Mouse (Mus musculus) heart, adult 2 months (tissue): ENCODE measurements around the gene Prex1. TPM values are rescaled to one million over a fixed set of nuclear protein-coding genes. Genes with fewer than 3 reads are reported as not detected.

Source experiments
- DNase-seq, 2 experiments: peaks; one replicate each; pipeline ENCODE4 v3.0.0; 2021
- H3K27ac ChIP-seq: fragments of 200-600 bp; 2 replicates; pipeline ENCODE4 v1.8.1; 2022
- H3K27me3 ChIP-seq: fragments of 200-500 bp; 2 replicates; pipeline ENCODE4 v1.6.1; 2012; ENCODE audit warnings: mild to moderate bottlenecking, low read length, inconsistent platforms, mixed read lengths; ENCODE audit not compliant: control insufficient read depth, insufficient read depth
- H3K36me3 ChIP-seq: fragments of 200-500 bp; 2 replicates; pipeline ENCODE4 v1.6.1; 2012; ENCODE audit warnings: low read length, inconsistent platforms; ENCODE audit not compliant: control insufficient read depth, insufficient read depth
- H3K4me1 ChIP-seq: fragments of 200-500 bp; 2 replicates; pipeline ENCODE4 v1.6.1; 2011; ENCODE audit warnings: low read length; ENCODE audit not compliant: control insufficient read depth, insufficient read depth
- H3K4me3 ChIP-seq: fragments of 200-600 bp; 2 replicates; pipeline ENCODE4 v1.8.1; 2022
- H3K79me2 ChIP-seq: fragments of 200-500 bp; replicated peaks from 2 replicates; pipeline ENCODE4 v1.6.1; 2012; ENCODE audit warnings: mild to moderate bottlenecking, inconsistent platforms, low read length, moderate library complexity, mixed read lengths; ENCODE audit not compliant: control insufficient read depth, insufficient read depth
- H3K9ac ChIP-seq: fragments of 200-500 bp; 2 replicates; pipeline ENCODE4 v1.6.1; 2012; ENCODE audit warnings: low read depth, mild to moderate bottlenecking, control low read depth, inconsistent platforms, low read length, mixed read lengths
- CTCF ChIP-seq: fragments of 200-600 bp; IDR thresholded peaks from 2 replicates; pipeline ENCODE4 v1.8.1; 2022; ENCODE audit warnings: antibody characterized with exemption, mild to moderate bottlenecking, moderate library complexity
- EP300 ChIP-seq: fragments of 200-500 bp; IDR thresholded peaks from 2 replicates; pipeline ENCODE4 v1.6.1; 2011; ENCODE audit warnings: low read depth, low read length, control low read depth; ENCODE audit not compliant: insufficient read depth
- POLR2A ChIP-seq: fragments of 200-500 bp; IDR thresholded peaks from 2 replicates; pipeline ENCODE4 v1.6.1; 2011; ENCODE audit warnings: mild to moderate bottlenecking, low read depth, low read length, control low read depth; ENCODE audit not compliant: insufficient read depth
- WGBS: fragments of 180-500 bp; shearing (Covaris S2); methylation state at CpG from one replicate; pipeline ENCODE4 v1.1.7; 2018; 5-methylcytosine and 5-hydroxymethylcytosine counted together
- intact Hi-C: fragments of 180-260 bp; cut with DNase I; formaldehyde crosslinking; loops from one replicate; pipeline ENCODE4 v1.15.1; 2025
- polyA plus RNA-seq: library from polyadenylated mRNA; depleted of rRNA; stranded (reverse); fragments of >200 nt; gene quantifications from 2 replicates; pipeline ENCODE4 v1.2.3, GENCODE M21; 2012
- total RNA-seq, 2 experiments: library from RNA; stranded (reverse); gene quantifications; 2 replicates each; pipeline ENCODE4 v1.2.3; 2021

Prex1 gene
- total and polyA plus RNA-seq, 3 experiments, result 5.2 to 9.8 (median 6.0) TPM

- Histone ChIP-seq H3K4me1 (peaks cover 6% of the 10 kb centered on the region), H3K4me3 (no peak overlapping the region), H3K79me2 (no peaks in the 10 kb centered on the region), H3K27ac (no peak overlapping the region), H3K9ac (no peak overlapping the region), H3K27me3 (no peaks in the 10 kb centered on the region), H3K36me3 (no peaks in the 10 kb centered on the region)
- WGBS, result 90% methylated on average over 13 of the region's 13 CpGs
- no peak for DNase-seq
- intact Hi-C loops, result loop anchor here (10.0 kb wide), 1 partner anchor 61 kb away; no protein-coding TSS in a partner anchor
- TF ChIP-seq POLR2A, result no peak
Observed at GRCm38 (mm10) chr2:166666175-166666574, 47.5 kb downstream of the Prex1 start.

GRCm38 (mm10) chr2:166665244-166665922 is 48.2 kb downstream of the Prex1 start:
- 76% methylated on average over 6 of the region's 6 CpGs for WGBS
- Histone ChIP-seq H3K27me3 (no peaks in the 10 kb centered on the region), H3K4me3 (no peak overlapping the region), H3K36me3 (no peaks in the 10 kb centered on the region), H3K27ac (no peak overlapping the region), H3K4me1 (peaks cover 6% of the 10 kb centered on the region), H3K9ac (no peak overlapping the region), H3K79me2 (no peaks in the 10 kb centered on the region)
- intact Hi-C loops, result loop anchor here (10.0 kb wide), 1 partner anchor 61 kb away; no protein-coding TSS in a partner anchor
- TF ChIP-seq CTCF (no peak), EP300 (no peak), POLR2A (no peak)
- DNase-seq, result no peak

GRCm38 (mm10) chr2:166664506-166664905 is 49.1 kb downstream of the Prex1 start:
- Histone ChIP-seq H3K9ac (no peak overlapping the region), H3K27me3 (no peaks in the 10 kb centered on the region), H3K79me2 (no peaks in the 10 kb centered on the region), H3K4me3 (no peak overlapping the region), H3K36me3 (no peaks in the 10 kb centered on the region), H3K4me1 (peaks cover 6% of the 10 kb centered on the region), H3K27ac (no peak overlapping the region)
- 71% methylated on average over 15 of the region's 15 CpGs for WGBS
- no peak for DNase-seq
- no peak for TF ChIP-seq CTCF
- no peak for TF ChIP-seq EP300
- no peak for TF ChIP-seq POLR2A
- intact Hi-C loops, result loop anchor here (10.0 kb wide), 1 partner anchor 60 kb away; no protein-coding TSS in a partner anchor

GRCm38 (mm10) chr2:166663250-166663961 is 50.2 kb downstream of the Prex1 start:
- intact Hi-C loops, result loop anchor here (10.0 kb wide), 1 partner anchor 59 kb away; no protein-coding TSS in a partner anchor
- DNase-seq, result no peak
- WGBS, result 96% methylated on average over 9 of the region's 9 CpGs

GRCm38 (mm10) chr2:166662595-166663160 is 51.0 kb downstream of the Prex1 start:
- intact Hi-C loops, result loop anchor here (10.0 kb wide), 1 partner anchor 58 kb away; no protein-coding TSS in a partner anchor
- no peak overlapping the region for H3K9ac ChIP-seq
- DNase-seq, result no peak
- no peaks in the 10 kb centered on the region for H3K36me3 ChIP-seq
- peaks cover 9% of the 10 kb centered on the region for H3K4me1 ChIP-seq
- no peak overlapping the region for H3K4me3 ChIP-seq
- no peaks in the 10 kb centered on the region for H3K79me2 ChIP-seq
- H3K27me3 ChIP-seq, result no peaks in the 10 kb centered on the region
- H3K27ac ChIP-seq, result no peak overlapping the region
- WGBS, result 74% methylated on average over 6 of the region's 6 CpGs
- no peak for TF ChIP-seq EP300
- TF ChIP-seq POLR2A, result no peak
- no peak for TF ChIP-seq CTCF

More at GRCm38 (mm10) chr2:166663250-166663961, 50.2 kb downstream of the Prex1 start:
- H3K27ac ChIP-seq, result no peak overlapping the region
- no peaks in the 10 kb centered on the region for H3K79me2 ChIP-seq
- H3K27me3 ChIP-seq, result no peaks in the 10 kb centered on the region
- H3K9ac ChIP-seq, result no peak overlapping the region
- no peaks in the 10 kb centered on the region for H3K36me3 ChIP-seq
- TF ChIP-seq POLR2A (no peak), CTCF (no peak), EP300 (no peak)
- no peak overlapping the region for H3K4me3 ChIP-seq
- H3K4me1 ChIP-seq, result peaks cover 5% of the 10 kb centered on the region
